Mouse (Mus musculus) cerebellum, postnatal 25 days (tissue): ENCODE measurements around the gene Kif1c.
A peak's percentile ranks its signal among the peaks of the same experiment; 100 is the strongest.

Experiments
- DNase-seq, 2 experiments: peaks; one replicate each; pipeline ENCODE4 v3.0.0; 2021; ENCODE audit warnings: mixed read lengths in 2 of 2

The Kif1c gene

GRCm38 (mm10) chr11:70699722-70700556, at the start of gene Kif1c, which contains the start of gene Inca1:
Gene Kif1c (plus strand): TSS chr11:70700548.
Gene Inca1 (minus strand): TSS chr11:70700155.
- DNase-seq: peak; percentile 98

DNA sequence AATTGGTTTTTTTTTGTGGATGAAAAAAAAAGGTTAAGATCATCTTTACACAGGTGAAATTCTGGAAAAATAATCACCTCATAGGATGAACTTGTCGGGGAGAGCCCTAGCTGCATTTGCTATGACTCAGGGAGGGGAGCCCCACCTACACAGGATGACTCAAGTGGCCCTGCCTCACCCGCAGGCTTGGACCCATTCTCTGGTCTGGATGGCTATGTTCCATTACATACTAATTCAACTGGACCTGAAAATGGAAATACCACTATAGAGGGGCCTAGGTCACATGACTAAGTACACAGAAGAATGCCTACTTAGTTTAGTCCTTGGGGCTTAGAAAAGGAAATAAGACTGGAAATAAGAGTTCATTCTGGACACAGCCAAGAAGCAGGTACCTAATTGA, 49.0 kb upstream of the Kif1c start:
- peak in 1 of 2 experiments; percentile 4 for DNase-seq

DNA sequence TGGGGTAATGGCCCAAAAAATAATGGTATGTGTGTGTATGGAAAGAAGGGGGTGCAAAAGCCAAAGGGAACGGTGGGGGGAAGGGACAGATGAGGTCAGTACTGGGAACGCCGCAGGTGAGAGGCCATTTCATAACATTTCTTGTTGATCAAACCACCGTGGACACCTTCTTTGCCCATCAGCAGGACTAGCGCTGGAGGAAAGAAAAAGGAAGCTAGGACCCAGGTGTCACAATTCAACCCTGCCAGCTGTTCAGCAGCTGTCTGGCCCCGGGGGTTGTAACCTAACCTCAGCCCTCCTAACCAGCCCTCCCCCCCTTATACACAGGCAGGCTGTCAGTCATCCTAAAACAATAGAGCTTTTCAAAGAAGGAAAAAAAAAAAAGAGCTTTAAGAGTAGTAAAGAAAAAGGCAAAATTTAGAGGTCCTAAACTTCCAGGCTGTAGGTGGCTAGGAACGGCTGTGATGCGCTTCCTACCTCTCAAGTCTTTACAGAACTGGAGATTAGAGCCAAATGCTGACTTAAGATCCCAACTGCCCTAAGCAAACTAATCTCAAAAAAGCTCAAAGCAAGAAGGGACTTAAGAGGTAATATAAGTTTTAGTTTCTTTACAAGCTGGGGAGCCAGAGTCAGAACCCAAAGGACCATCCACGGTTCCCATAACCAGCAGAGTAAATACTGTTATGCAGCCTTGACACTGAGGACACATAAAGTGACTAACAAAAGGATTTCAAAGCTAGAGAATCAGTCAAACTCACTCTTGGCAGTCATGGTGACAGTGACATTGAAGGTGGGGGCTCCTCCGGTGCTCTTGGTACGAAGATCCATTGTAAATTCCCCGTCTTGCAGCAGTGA, 48.1 kb upstream of the Kif1c start:
- DNase-seq: peak; percentile 10 to 26

DNA sequence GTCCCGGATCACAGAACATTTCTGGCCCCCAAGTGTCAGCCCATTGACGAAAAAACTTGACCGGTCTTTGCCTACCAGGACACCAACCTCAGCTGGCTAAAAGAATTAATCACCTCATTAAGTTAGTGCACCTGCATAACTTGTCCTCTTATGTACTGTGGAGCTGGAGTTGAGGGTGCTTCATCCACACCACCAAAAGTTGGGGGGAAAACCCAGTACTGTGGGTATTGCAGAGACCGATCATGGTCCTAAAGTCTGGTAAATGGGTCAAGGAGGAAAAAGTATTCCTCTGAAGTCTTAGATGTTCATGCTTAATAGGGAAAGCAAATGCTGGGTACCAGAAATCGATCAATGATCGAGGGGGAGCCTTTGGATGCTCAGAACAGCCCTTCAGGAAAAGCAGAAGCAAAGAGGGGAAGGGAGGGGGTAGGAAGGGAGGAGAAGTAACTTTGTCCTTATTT, 47.4 kb upstream of the Kif1c start:
- no peak for DNase-seq

DNA sequence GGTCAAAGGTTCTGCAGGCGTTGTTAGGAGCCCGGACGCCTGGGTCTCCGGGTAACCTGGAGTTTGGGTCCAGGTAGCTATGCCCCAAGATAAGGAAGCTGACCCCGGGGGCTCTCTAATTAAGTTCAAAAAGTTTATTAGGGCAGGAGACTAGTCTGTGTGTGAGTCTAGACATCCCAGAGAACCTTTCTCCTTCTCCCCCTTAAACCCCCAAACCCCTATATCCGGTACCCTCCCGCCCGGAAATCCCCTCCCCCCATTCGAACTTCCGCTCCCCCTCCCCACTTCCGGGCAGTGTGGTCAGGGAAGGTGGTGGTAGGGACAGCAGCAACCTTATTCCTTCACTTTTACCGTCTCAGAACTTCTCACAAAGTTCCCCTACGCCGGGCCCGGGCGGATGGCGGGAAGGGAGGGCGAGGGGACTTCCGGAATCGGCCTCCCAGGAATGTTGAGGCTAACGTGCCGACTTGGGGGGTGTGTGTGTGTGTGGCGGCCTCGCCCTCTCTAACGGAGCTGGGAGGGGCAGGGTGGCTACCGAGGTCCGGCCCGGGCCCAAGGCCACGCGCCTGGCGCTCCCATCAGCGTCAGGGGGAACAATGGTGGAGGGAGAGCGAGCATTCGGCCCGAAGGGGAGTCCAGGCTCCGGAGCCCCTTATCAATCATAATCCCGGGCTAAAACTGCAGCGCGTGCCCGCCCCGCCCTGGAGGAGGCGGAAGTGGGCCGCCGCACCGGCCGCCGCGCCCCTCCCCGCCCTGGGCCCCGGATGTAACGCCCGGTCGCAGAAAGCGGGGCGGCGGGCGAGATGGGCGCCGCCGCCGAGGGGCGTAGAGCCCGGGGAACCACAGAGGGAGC, 46.8 kb upstream of the Kif1c start:
- peak; percentile 74 to 85 for DNase-seq

DNA sequence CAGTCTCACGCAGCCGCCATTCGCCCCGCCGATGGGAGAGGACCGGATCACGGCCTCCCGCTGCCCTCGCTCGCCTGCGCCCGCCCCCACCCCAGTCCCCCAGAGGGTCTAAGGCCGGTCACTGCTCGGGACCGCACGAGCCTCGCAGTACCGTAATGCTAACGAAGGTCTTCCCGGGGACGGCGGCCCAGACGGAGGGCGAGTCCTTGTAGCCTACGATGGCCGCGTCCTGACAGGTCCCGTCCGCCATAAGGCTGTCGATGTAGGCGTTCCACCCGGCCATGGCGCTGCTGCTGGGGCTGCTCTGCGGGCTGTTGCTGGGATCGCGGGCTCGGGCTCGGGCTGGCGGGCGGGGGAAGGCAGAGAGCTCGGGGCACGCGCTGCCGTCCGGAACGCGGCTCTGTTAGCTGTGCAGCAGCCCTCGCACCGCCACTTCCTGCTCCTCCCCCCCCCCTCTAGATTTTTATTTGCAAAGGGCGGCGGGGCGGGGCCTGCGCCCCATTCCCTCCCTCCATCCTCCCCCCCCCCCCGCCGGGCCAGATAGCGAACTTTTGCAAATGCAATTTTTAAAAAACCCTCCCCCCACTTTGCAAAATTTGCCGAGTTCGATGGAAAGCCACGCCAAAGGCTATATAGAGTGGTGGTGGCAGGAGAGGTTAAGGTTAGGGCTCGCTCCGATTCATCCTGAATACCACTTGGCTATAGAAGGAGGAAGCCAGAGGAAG, 46.0 kb upstream of the Kif1c start, which contains the start of gene Pfn1:
Pfn1 (minus strand) TSS at position 447 of the 725 bp plus-strand sequence.
- DNase-seq: peak; percentile 81 to 91

DNA sequence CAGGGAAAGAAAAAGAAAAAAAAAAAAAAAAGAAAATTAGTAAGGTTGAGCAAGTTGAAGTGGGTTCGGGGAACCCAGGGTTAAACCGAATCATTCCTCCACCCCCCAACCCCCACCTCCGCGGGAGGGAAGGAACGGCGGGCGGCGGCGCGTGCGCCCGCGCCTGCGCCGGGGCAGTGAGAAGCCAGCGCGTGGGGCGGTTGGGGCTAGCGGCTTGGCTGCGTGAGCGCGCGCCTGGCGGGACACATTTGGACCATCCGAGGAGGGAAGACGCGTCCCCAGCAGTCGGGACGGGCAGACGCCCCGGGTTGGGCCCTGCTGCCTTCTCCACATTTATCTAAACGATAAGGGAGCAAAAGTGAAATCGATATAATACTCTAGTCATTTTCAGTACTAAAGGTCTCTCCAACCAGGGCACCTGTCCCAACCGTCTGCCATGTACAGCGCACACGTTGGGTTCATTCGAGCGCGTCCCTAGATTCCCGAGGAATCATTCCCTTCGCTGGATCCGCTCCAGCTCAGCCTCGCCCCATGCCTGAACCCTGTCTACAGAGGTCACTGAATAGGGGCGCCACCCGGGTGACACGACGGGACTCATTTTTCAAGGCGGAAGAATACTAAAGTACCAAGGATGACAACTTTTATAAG, 45.3 kb upstream of the Kif1c start:
- DNase-seq: peak; percentile 92 to 94

GRCm38 (mm10) chr11:70655571-70656455, 44.5 kb upstream of the Kif1c start:
- peak; percentile 56 to 60 for DNase-seq

GRCm38 (mm10) chr11:70656456-70656927, 43.9 kb upstream of the Kif1c start:
- peak; percentile 61 to 77 for DNase-seq

DNA sequence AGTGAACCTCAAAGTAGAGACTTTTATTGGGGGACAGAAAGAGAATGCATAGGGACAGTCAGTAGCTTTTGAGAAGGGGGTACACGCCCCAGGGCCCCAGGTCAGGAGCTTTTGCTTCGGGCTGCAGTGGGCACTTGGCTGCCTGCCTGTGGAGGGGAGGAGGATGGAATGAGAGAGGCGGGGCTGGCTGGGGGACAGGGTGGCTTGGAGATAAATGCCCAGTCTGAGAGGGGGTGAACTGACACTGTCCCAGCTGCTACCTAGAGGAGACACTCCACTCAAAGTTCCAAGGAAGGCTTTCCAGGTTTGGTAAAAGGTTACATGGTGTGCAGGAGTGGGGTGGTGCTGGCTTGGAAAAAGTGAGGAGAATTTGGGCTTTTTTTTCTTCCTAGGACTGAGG, 43.4 kb upstream of the Kif1c start, which contains the start of gene Eno3:
Eno3 (plus strand) TSS at position 239 of the 400 bp plus-strand sequence.
- DNase-seq: peak in 1 of 2 experiments; percentile 56

DNA sequence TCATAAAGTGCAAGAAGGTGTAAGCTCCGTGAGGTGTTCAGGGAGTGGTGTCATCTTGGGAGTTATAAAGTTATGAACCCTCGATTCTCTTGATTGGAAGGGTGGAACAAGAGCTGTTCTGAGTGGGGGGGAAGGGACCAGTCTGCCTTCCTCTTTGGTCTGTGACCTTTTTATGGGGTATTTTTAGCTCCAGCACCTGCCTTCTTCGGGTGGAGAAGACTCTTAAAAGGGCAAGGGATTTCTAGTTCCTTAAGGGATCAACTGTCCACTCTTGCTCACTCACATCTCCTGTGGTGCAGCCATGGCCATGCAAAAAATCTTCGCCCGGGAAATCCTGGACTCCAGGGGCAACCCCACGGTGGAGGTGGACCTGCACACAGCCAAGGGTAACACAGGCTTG, 42.8 kb upstream of the Kif1c start:
- no peak for DNase-seq

DNA sequence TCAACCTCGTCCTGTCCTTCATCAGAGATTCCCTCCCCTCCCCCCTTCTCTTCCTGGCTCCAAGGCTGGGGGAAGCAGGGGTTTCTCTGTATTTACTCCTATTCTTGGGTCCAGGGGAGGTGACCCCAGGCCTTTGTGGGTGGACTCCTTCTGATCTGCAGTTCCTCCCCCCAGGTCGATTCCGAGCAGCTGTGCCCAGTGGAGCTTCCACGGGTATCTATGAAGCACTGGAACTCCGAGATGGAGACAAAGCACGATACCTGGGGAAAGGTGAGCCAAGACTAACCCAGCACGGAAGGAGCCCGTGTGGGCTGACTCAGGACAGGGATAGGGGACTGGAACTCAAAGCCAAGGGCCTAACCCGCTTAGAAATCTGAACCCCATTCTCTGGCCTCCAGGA, 42.4 kb upstream of the Kif1c start:
- DNase-seq: no peak

DNA sequence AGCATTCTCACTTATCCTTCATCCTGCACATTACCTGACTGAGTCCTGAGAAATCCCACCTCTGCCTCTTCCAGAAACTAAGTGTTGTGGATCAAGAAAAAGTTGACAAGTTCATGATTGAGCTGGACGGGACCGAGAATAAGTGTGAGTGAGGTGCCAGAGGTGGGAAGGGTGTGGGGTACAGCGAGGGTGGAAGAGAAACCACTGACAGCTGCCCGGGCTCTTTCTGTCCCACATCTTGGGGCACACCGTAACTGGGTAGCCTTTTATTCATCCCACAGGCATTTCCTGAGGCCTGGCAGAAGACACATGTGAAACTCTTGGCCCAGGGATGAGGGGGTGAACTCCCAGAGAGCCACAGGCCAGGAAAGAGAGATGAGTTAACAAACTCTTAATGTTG, 41.8 kb upstream of the Kif1c start:
- no peak for DNase-seq

- no peak for DNase-seq
Observed at GRCm38 (mm10) chr11:70658942-70659341, 41.4 kb upstream of the Kif1c start.

DNA sequence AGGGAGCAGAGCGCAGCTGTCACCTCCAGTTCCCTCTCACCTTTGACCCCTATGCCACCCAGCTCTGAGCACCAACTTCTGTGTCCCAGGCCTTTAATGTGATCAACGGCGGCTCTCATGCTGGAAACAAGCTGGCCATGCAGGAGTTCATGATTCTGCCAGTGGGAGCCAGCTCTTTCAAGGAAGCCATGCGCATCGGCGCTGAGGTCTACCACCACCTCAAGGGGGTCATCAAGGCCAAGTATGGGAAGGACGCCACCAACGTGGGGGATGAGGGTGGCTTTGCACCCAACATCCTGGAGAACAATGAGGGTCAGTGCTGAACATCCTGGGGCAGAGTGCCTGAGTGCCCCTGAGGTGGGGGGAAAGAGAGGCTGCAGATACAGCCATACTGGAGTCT, 39.8 kb upstream of the Kif1c start:
- DNase-seq: no peak

GRCm38 (mm10) chr11:70663101-70663500, 37.2 kb upstream of the Kif1c start:
- no peak for DNase-seq

GRCm38 (mm10) chr11:70663957-70664356, 36.4 kb upstream of the Kif1c start:
- no peak for DNase-seq

DNA sequence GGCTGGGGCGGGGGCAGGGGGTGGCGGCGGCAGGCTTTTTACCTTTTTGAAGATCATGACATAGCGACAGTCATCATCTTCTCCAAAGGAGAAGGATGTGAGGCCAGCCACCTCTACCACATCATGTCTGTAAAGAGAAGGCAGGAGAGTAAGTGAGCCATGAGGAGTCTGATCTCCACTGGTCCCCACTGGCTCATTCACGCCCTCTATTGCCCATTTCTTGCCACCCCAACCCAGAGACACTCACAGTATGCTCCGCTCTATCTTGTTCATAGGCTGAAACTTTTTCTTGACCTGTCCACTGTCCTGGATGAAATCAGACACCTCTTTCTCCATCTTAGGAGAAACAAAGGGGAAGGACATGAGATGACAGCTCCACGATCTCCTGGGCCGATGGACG, 35.6 kb upstream of the Kif1c start:
- no peak for DNase-seq

DNA sequence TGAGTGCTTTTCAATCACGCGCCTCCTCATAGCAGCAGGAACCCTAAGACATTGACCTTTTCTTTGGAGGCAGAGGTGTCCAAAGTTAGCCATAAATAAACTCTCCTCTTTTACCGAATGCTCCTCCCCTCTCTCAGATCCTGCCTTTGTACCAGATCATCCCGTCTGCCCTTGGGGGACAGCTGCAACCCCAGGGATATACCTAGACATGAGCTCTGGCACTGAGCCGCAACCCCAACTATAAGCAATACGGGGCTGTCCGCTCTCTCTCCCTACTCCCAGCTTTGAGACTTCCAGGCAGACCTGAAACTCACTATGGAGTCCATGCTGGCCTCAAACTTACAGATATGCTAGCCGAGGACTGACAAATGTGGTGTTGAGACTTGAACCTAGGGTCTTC, 33.7 kb upstream of the Kif1c start:
- no peak for DNase-seq
